Comparison of ENCODE assay signal across 8 mouse cellular contexts in the genomic region with DNA sequence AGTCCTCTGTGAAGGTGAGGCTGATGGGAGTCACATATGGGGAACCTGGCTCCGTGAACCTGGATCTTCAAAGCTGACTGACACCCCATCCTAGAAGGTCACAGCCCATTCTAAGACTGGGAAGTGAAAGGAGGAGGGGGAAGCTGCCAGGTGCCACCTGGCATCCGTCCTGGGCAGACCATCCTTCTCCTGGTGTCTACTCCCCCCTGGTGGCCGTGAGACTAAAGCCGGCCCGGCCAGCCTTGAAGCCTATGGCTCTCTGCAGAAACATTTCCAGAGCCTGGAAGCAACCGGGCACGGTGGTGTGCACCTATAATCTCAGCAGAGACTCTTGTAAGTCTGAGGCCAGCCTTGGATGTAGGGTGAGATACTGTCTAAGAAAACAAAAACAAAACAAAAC. TPM values are rescaled to one million over a fixed set of nuclear protein-coding genes. Genes with fewer than 3 reads are reported as not detected.
DNase-seq lines count a peak whose midpoint lies in the region; ATAC-seq and TF ChIP-seq lines count a peak whose summit lies in the region.

No protein-coding gene starts in this region.

- 0 out of 2 replicates have a peak, but pooled peaks cover 12% of the 10 kb centered on the region for H3K27me3 ChIP-seq in heart, postnatal 0 days (ENCODE audit: control insufficient read depth, insufficient read depth, low read length)
- no peaks in the 10 kb centered on the region for H3K27me3 ChIP-seq in ES-Bruce4 (ENCODE audit: control insufficient read depth, insufficient read depth, low read length, poor library complexity, severe bottlenecking)

- ATAC-seq in heart, postnatal 0 days (ENCODE audit: insufficient read depth, low read depth), result no peak
- no peak for ATAC-seq in inflammation-experienced regulatory T-cells, adult 6 months

- no peaks in the 10 kb centered on the region for H3K9me3 ChIP-seq in heart, postnatal 0 days (replicated peaks; ENCODE audit: control insufficient read depth, low read length)
- no peaks in the 10 kb centered on the region for H3K9me3 ChIP-seq in ES-Bruce4 (replicated peaks; ENCODE audit: control insufficient read depth, insufficient read depth, low read length, poor library complexity, severe bottlenecking)

- H3K9ac ChIP-seq in heart, postnatal 0 days (replicated peaks; ENCODE audit: low read depth, low read length), result no peak overlapping the region
- H3K9ac ChIP-seq in ES-Bruce4 (ENCODE audit: low read depth, poor library complexity, severe bottlenecking), result no peak overlapping the region

- no peak overlapping the region for H3K4me2 ChIP-seq in heart, postnatal 0 days (ENCODE audit: low read depth, low read length)

- no peaks in the 10 kb centered on the region for H3K4me1 ChIP-seq in heart, postnatal 0 days (ENCODE audit: control insufficient read depth, insufficient read depth)
- no peaks in the 10 kb centered on the region for H3K4me1 ChIP-seq in ES-Bruce4 (ENCODE audit: control insufficient read depth, insufficient read depth, low read length)

- H3K27ac ChIP-seq in heart, postnatal 0 days (ENCODE audit: low read depth), result no peak overlapping the region
- no peak overlapping the region for H3K27ac ChIP-seq in ES-Bruce4 (ENCODE audit: insufficient read depth, low read length)

- no peak for TF ChIP-seq EP300 in heart, postnatal 0 days (IDR thresholded peaks at IDR 0.05; ENCODE audit: low read depth)
- TF ChIP-seq EP300 in ES-Bruce4 (IDR thresholded peaks at IDR 0.05; ENCODE audit: insufficient read depth, low read depth, low read length), result no peak

- no peak overlapping the region for H3K4me3 ChIP-seq in heart, postnatal 0 days (ENCODE audit: low read depth, low read length)
- H3K4me3 ChIP-seq in ES-Bruce4 (ENCODE audit: low read depth, low read length), result no peak overlapping the region

- no peaks in the 10 kb centered on the region for H3K36me3 ChIP-seq in heart, postnatal 0 days (replicated peaks; ENCODE audit: control insufficient read depth, insufficient read depth, low read length)
- H3K36me3 ChIP-seq in ES-Bruce4 (ENCODE audit: control insufficient read depth, insufficient read depth, low read length, poor library complexity, severe bottlenecking), result no peaks in the 10 kb centered on the region

- peak; percentile 13 for DNase-seq in heart, postnatal 0 days (ENCODE audit: low spot score)
- DNase-seq in heart, postnatal 25 days (ENCODE audit: low spot score), result no peak
- DNase-seq in cerebellum, adult 9-10 months, result peak; percentile 25
- DNase-seq in frontal cortex, postnatal 36 days (ENCODE audit: low spot score in 2 of 2), result peak; percentile 44 to 51
- peak; percentile 46 to 80 for DNase-seq in left cerebral cortex, postnatal 10 days (ENCODE audit: extremely low spot score in 1 of 2, low spot score in 2 of 2)
- DNase-seq in retina, embryonic 14.5 days (ENCODE audit: low spot score), result peak; percentile 84

- intact Hi-C loops in heart, postnatal 25 days (cut with DNase I), result no loop called here
- intact Hi-C loops in left cerebral cortex, postnatal 10 days (cut with DNase I), result loop anchor here (1.0 kb wide), 1 partner anchor 228 kb away; no protein-coding TSS in a partner anchor

- TF ChIP-seq POLR2A in ES-Bruce4 (IDR thresholded peaks at IDR 0.05; ENCODE audit: insufficient read depth, low read length), result no peak

- peak; percentile 70 for TF ChIP-seq CTCF in heart, postnatal 0 days (IDR thresholded peaks at IDR 0.05; ENCODE audit: low read depth)
- TF ChIP-seq CTCF in ES-Bruce4 (IDR thresholded peaks at IDR 0.05; ENCODE audit: low read depth, low read length), result peak; percentile 74

- WGBS in heart, postnatal 0 days, result 21% methylated on average over 7 of the region's 7 CpGs

RNA-seq across cellular contexts. Expression of a gene that starts 9.0 kb away (rescaled TPM):
- total RNA-seq in heart, postnatal 0 days (2014; rRNA removed; ENCODE audit: low replicate concordance), result 38.7 and 64.1 TPM in 2 replicates
- polyA plus RNA-seq in heart, postnatal 0 days (2015; fragmentation: Nextera tagmentation; extraction: Ambion mirVana), result 37.2 and 39.8 TPM in 2 replicates
- total RNA-seq in heart, postnatal 25 days (2021), result 10 to 100 TPM; 47.0 to 48.4 TPM
- polyA plus RNA-seq in ES-Bruce4 (2011; ENCODE audit: insufficient read depth, insufficient read length, low read depth, missing spikeins), result not detected in 2 replicates
- 10 to 100 TPM; 32.0 to 36.7 TPM for total RNA-seq in left cerebral cortex, postnatal 10 days (2021)
- 1 to 10 TPM; 1.8 to 8.1 (median 2.1) TPM for polyA plus RNA-seq in inflammation-experienced regulatory T-cells, adult 6 months (2017; shearing (Covaris generic))

RNA-seq across cellular contexts. Expression of a gene that starts 15.9 kb away (rescaled TPM):
- total RNA-seq in heart, postnatal 0 days (2014; rRNA removed; ENCODE audit: low replicate concordance), result 31.1 and 49.2 TPM in 2 replicates
- polyA plus RNA-seq in heart, postnatal 0 days (2015; fragmentation: Nextera tagmentation; extraction: Ambion mirVana), result 19.3 and 22.4 TPM in 2 replicates
- total RNA-seq in heart, postnatal 25 days (2021), result 10 to 100 TPM; 35.2 to 41.2 TPM
- not detected in 2 replicates for polyA plus RNA-seq in ES-Bruce4 (2011; ENCODE audit: insufficient read depth, insufficient read length, low read depth, missing spikeins)
- 10 to 100 TPM; 30.0 to 36.2 TPM for total RNA-seq in left cerebral cortex, postnatal 10 days (2021)
- 1 to 10 TPM in 1 of 3 experiments, under 1 TPM in 1, not detected in 1; 0.50 to 1.1 TPM for polyA plus RNA-seq in inflammation-experienced regulatory T-cells, adult 6 months (2017; shearing (Covaris generic))

RNA-seq across cellular contexts. Expression of a gene that starts 21.6 kb away (rescaled TPM):
- 40.9 and 50.6 TPM in 2 replicates for total RNA-seq in heart, postnatal 0 days (2014; rRNA removed; ENCODE audit: low replicate concordance)
- 25.9 and 27.6 TPM in 2 replicates for polyA plus RNA-seq in heart, postnatal 0 days (2015; fragmentation: Nextera tagmentation; extraction: Ambion mirVana)
- 10 to 100 TPM; 46.0 to 46.8 TPM for total RNA-seq in heart, postnatal 25 days (2021)
- not detected in 2 replicates for polyA plus RNA-seq in ES-Bruce4 (2011; ENCODE audit: insufficient read depth, insufficient read length, low read depth, missing spikeins)
- 10 to 100 TPM; 29.6 to 38.8 TPM for total RNA-seq in left cerebral cortex, postnatal 10 days (2021)
- under 1 TPM in 1 of 3 experiments, not detected in 2; 0.93 TPM for polyA plus RNA-seq in inflammation-experienced regulatory T-cells, adult 6 months (2017; shearing (Covaris generic))

RNA-seq across cellular contexts. Expression of a gene that starts 41.2 kb away (rescaled TPM):
- total RNA-seq in heart, postnatal 0 days (2014; rRNA removed; ENCODE audit: low replicate concordance), result 6.4 and 10.2 TPM in 2 replicates
- polyA plus RNA-seq in heart, postnatal 0 days (2015; fragmentation: Nextera tagmentation; extraction: Ambion mirVana), result 0.19 and 0.23 TPM in 2 replicates
- under 1 TPM; 0.49 to 0.89 TPM for total RNA-seq in heart, postnatal 25 days (2021)
- 15.1 and 15.5 TPM in 2 replicates for polyA plus RNA-seq in ES-Bruce4 (2011; ENCODE audit: insufficient read depth, insufficient read length, low read depth, missing spikeins)
- total RNA-seq in left cerebral cortex, postnatal 10 days (2021), result 10 to 100 TPM; 45.5 to 46.0 TPM
- under 1 TPM in 1 of 3 experiments, not detected in 2; 0.05 TPM for polyA plus RNA-seq in inflammation-experienced regulatory T-cells, adult 6 months (2017; shearing (Covaris generic))
